Mouse (Mus musculus) ES-Bruce4 (cell line): ENCODE measurements around the gene Celf6.

Experiments
- CTCF ChIP-seq: IDR thresholded peaks from one replicate; pipeline ENCODE4 v1.8.1; 2011; ENCODE audit warnings: low read depth, low read length
- EP300 ChIP-seq: IDR thresholded peaks from 2 replicates; pipeline ENCODE4 v1.6.1; 2011; ENCODE audit warnings: low read depth, low read length; ENCODE audit not compliant: insufficient read depth
- POLR2A ChIP-seq: IDR thresholded peaks from one replicate; pipeline ENCODE4 v1.8.1; 2011; ENCODE audit warnings: low read length; ENCODE audit not compliant: insufficient read depth

DNA sequence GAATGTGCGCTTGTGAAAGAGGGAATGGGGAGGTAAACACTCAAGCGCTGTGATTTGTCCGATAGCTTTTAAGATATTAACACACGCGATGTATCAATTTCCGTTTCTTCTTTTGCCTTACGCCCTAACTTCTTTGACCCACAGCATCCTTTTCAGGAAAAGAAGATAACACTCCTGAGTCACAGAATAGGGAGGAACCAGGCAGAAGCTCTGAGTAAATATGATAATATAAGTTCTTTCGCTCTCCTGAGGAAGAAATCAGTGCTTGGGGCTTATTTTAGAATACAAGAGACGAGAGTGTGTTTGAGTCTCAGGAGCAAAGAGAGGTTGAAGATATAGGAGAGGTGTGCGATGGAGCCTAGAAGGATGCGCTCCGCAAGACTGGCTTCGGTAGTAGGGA is 316 bp upstream of the Celf6 start:
- TF ChIP-seq CTCF (no peak), POLR2A (no peak), EP300 (no peak)
